Comparison of ENCODE assay signal across 8 mouse cellular contexts in genomic region chr6:71831581-71831960, GRCm38 (mm10). TPM values are rescaled to one million over a fixed set of nuclear protein-coding genes. Genes with fewer than 3 reads are reported as not detected.
DNase-seq lines count a peak whose midpoint lies in the region; ATAC-seq lines count a peak whose summit lies in the region.

No protein-coding gene starts in this region.

- peak overlapping the region; percentile 89 for H3K27ac ChIP-seq in hindbrain, embryonic 11.5 days (ENCODE audit: low read depth, low read length)

- no peaks in the 10 kb centered on the region for H3K36me3 ChIP-seq in hindbrain, embryonic 11.5 days (ENCODE audit: control insufficient read depth, insufficient read depth, low read length)

- H3K4me3 ChIP-seq in hindbrain, embryonic 11.5 days (ENCODE audit: low read depth, low read length): peak overlapping the region; percentile 97

- no peaks in the 10 kb centered on the region; the same call in 1 of the 2 replicates for H3K4me1 ChIP-seq in hindbrain, embryonic 11.5 days (replicated peaks; ENCODE audit: control insufficient read depth, insufficient read depth, low read length)

- H3K9me3 ChIP-seq in hindbrain, embryonic 11.5 days (ENCODE audit: control insufficient read depth, low read length): no peaks in the 10 kb centered on the region

- peak overlapping the region; percentile 42 for H3K4me2 ChIP-seq in hindbrain, embryonic 11.5 days (replicated peaks; ENCODE audit: low read depth, low read length)

- H3K9ac ChIP-seq in hindbrain, embryonic 11.5 days (ENCODE audit: low read depth, low read length): peak overlapping the region; percentile 87

- no peaks in the 10 kb centered on the region for H3K27me3 ChIP-seq in hindbrain, embryonic 11.5 days (ENCODE audit: control insufficient read depth, insufficient read depth, low read length)

- peak; percentile 99 for ATAC-seq in hindbrain, embryonic 11.5 days (ENCODE audit: low FRiP score)

- WGBS in hindbrain, embryonic 11.5 days: under 1% methylated on average over 21 of the region's 21 CpGs

- peak; percentile 96 for DNase-seq in Muller cell, postnatal 12 days (ENCODE audit: inconsistent ontology term)
- peak; percentile 97 for DNase-seq in cerebellum, adult 9-11 months
- DNase-seq in frontal cortex, adult 2 months (ENCODE audit: extremely low spot score in 1 of 2, low spot score in 1 of 2): peak; percentile 98
- DNase-seq in hindbrain, embryonic 11.5 days (ENCODE audit: low spot score): peak; percentile 93
- peak; percentile 91 to 94 for DNase-seq in layer of hippocampus, postnatal 10 days (ENCODE audit: low spot score in 2 of 2)
- DNase-seq in lung, postnatal 10 days: peak; percentile 98
- peak; percentile 92 for DNase-seq in ovary, postnatal 36 days (ENCODE audit: low spot score)
- peak; percentile 91 for DNase-seq in thymus, postnatal 25 days

RNA-seq across cellular contexts. Expression of gene Immt, which starts 0.4 kb away (rescaled TPM):
- polyA plus RNA-seq in frontal cortex, adult 2 months (2012; rRNA removed): 85.1 and 92.1 TPM in 2 replicates
- polyA plus RNA-seq in hindbrain, embryonic 11.5 days (2014; fragmentation: Nextera tagmentation; extraction: Ambion mirVana): 186 and 202 TPM in 2 replicates
- 100 to 1,000 TPM; 142 TPM for total RNA-seq in layer of hippocampus, postnatal 10 days (2021)

RNA-seq across cellular contexts. Expression of gene Mrpl35, which starts 4.8 kb away (rescaled TPM):
- polyA plus RNA-seq in frontal cortex, adult 2 months (2012; rRNA removed): 16.6 and 18.4 TPM in 2 replicates
- 58.4 and 63.3 TPM in 2 replicates for polyA plus RNA-seq in hindbrain, embryonic 11.5 days (2014; fragmentation: Nextera tagmentation; extraction: Ambion mirVana)
- 10 to 100 TPM; 27.8 to 34.2 TPM for total RNA-seq in layer of hippocampus, postnatal 10 days (2021)

Comparison
In these comparisons a context has a peak if more than half of its experiments do, and no peak if none do; other contexts are left out.
1. Peak in every context shown above with its lines: DNase-seq, ATAC-seq, H3K4me3 ChIP-seq and H3K27ac ChIP-seq.